Mouse (Mus musculus) midbrain, embryonic 10.5 days (tissue): ENCODE measurements at regions not wholly inside any gene's neighbourhood (a gene's known extent, or its start where the extent isn't known, plus 50 kb on each side); places are given as distances from the start of the nearest gene placed in this dataset.

Experiments
- DNase-seq: peaks from one replicate; pipeline ENCODE4 v3.0.0-alpha.2; 2017; ENCODE audit warnings: low spot score
- H3K27ac ChIP-seq: fragments of 300-500 bp; sonication (generic); replicated peaks from 2 replicates; pipeline ENCODE4 v1.5.1; 2016; ENCODE audit warnings: mild to moderate bottlenecking
- H3K27me3 ChIP-seq: fragments of 300-500 bp; sonication (generic); 2 replicates; pipeline ENCODE4 v1.6.1; 2016; ENCODE audit warnings: low read depth, mild to moderate bottlenecking; ENCODE audit not compliant: poor library complexity, severe bottlenecking
- H3K36me3 ChIP-seq: fragments of 300-500 bp; sonication (generic); 2 replicates; pipeline ENCODE4 v1.6.1; 2016; ENCODE audit warnings: mild to moderate bottlenecking, moderate library complexity
- H3K4me1 ChIP-seq: fragments of 300-500 bp; sonication (generic); 2 replicates; pipeline ENCODE4 v1.6.1; 2016
- H3K4me3 ChIP-seq: fragments of 300-500 bp; sonication (generic); 2 replicates; pipeline ENCODE4 v1.5.1; 2016; ENCODE audit warnings: mild to moderate bottlenecking, moderate library complexity
- H3K9me3 ChIP-seq: fragments of 300-500 bp; sonication (generic); replicated peaks from 2 replicates; pipeline ENCODE4 v1.6.1; 2016; ENCODE audit warnings: mild to moderate bottlenecking
- WGBS: fragments of 180-500 bp; shearing (Covaris S2); methylation state at CpG from one replicate; pipeline ENCODE4 v1.1.7; 2016; 5-methylcytosine and 5-hydroxymethylcytosine counted together

DNA sequence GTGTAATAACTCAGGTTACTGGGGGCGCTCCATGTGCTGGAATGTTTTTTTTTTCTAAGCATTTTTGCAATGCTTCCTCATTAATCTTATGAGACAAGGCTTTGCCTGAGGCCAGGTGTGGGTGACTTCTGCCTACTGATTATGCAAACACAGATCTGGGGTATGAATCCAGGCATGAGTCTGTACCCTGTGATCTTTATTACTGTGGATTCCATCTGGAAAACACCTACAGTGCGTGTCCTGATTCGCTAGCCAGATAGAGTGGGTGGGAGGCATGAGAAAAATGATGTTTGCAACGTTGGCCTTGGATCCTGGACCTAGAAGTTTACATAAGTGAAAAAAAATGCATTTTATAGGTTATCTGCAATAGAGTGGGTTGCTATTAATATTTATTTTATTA is 387.9 kb upstream of the Ube2e3 start:
- H3K27me3 ChIP-seq: no peaks in the 10 kb centered on the region
- H3K4me1 ChIP-seq: no peaks in the 10 kb centered on the region
- no peak overlapping the region for H3K27ac ChIP-seq
- no peaks in the 10 kb centered on the region for H3K9me3 ChIP-seq
- H3K36me3 ChIP-seq: no peaks in the 10 kb centered on the region
- no peak overlapping the region for H3K4me3 ChIP-seq
- no peak for DNase-seq
- 86% methylated on average over 4 of the region's 4 CpGs for WGBS

DNA sequence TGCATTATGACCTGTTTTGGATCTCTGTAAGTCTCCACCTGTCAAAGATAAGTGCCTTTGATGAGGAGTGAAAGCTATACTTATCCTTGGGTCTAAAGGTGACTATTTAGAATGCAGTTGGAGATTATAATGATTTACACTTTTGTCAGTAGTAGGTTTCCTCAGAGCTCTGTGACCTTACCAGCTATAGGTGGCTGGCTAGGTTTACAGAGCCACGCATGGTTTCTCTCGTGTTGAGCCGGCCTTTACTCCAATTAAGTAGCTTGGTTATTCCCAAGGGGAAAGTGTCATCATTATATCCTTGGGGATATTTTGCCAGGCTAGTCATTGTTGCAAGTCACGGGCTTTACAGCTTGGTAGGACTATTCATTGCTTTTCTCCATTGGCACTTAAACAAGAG is 408.5 kb upstream of the Ube2e3 start:
- Histone ChIP-seq H3K27ac (no peak overlapping the region), H3K36me3 (no peaks in the 10 kb centered on the region), H3K9me3 (0 out of 2 replicates have a peak, but pooled peaks cover 4% of the 10 kb centered on the region), H3K4me3 (no peak overlapping the region), H3K4me1 (no peaks in the 10 kb centered on the region), H3K27me3 (no peaks in the 10 kb centered on the region)
- WGBS: 93% methylated on average over 4 of the region's 4 CpGs
- DNase-seq: no peak

- WGBS: 90% methylated on average over 3 of the region's 3 CpGs
- DNase-seq: no peak
- no peak overlapping the region for H3K27ac ChIP-seq
- no peaks in the 10 kb centered on the region for H3K27me3 ChIP-seq
- no peak overlapping the region for H3K4me3 ChIP-seq
- H3K9me3 ChIP-seq: 0 out of 2 replicates have a peak, but pooled peaks cover 4% of the 10 kb centered on the region
- H3K4me1 ChIP-seq: no peaks in the 10 kb centered on the region
- H3K36me3 ChIP-seq: no peaks in the 10 kb centered on the region
Observed at GRCm38 (mm10) chr2:78453411-78453810, 414.5 kb upstream of the Ube2e3 start.

DNA sequence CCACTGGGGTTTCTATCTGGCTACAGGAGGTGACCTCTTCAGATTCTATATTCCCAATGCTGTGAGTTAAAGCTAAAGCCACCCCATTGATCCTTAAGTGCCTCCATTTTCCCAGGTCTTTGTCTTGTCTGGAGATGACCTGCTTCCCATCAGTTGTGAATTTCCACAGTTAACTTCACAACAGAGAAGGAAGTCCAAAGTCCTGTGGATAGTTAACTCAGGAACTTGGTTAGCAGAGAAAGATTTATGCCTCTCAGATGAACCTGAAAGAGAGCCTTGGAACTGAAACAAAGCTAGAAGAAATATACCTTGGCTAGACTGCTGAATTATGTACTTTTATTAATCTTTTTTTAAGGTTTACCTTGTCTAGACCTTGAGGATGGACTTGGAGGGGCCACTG is 431.1 kb upstream of the Ube2e3 start:
- no peak overlapping the region for H3K27ac ChIP-seq
- DNase-seq: no peak
- H3K9me3 ChIP-seq: no peaks in the 10 kb centered on the region
- no peaks in the 10 kb centered on the region for H3K27me3 ChIP-seq
- H3K36me3 ChIP-seq: no peaks in the 10 kb centered on the region
- H3K4me3 ChIP-seq: no peak overlapping the region
- H3K4me1 ChIP-seq: no peaks in the 10 kb centered on the region

- 83% methylated on average over 2 of the region's 2 CpGs for WGBS
- no peak overlapping the region for H3K4me3 ChIP-seq
- H3K27me3 ChIP-seq: no peaks in the 10 kb centered on the region
- H3K9me3 ChIP-seq: no peaks in the 10 kb centered on the region
- H3K4me1 ChIP-seq: no peaks in the 10 kb centered on the region
- no peak for DNase-seq
- no peak overlapping the region for H3K27ac ChIP-seq
- no peaks in the 10 kb centered on the region for H3K36me3 ChIP-seq
Observed at GRCm38 (mm10) chr2:78435071-78435470, 432.9 kb upstream of the Ube2e3 start.

GRCm38 (mm10) chr2:78427659-78428336 is 440.1 kb upstream of the Ube2e3 start:
- H3K36me3 ChIP-seq: no peaks in the 10 kb centered on the region
- no peaks in the 10 kb centered on the region for H3K27me3 ChIP-seq
- no peak overlapping the region for H3K4me3 ChIP-seq
- H3K4me1 ChIP-seq: peaks cover 5% of the 10 kb centered on the region; the same call in 1 of the 2 replicates
- DNase-seq: no peak
- no peaks in the 10 kb centered on the region for H3K9me3 ChIP-seq
- H3K27ac ChIP-seq: no peak overlapping the region

- H3K4me1 ChIP-seq: no peaks in the 10 kb centered on the region
- H3K27ac ChIP-seq: no peak overlapping the region
- no peaks in the 10 kb centered on the region for H3K36me3 ChIP-seq
- no peaks in the 10 kb centered on the region for H3K27me3 ChIP-seq
- no peaks in the 10 kb centered on the region for H3K9me3 ChIP-seq
- 72% methylated on average over 3 of the region's 3 CpGs for WGBS
- no peak overlapping the region for H3K4me3 ChIP-seq
- no peak for DNase-seq
Observed at GRCm38 (mm10) chr2:78418561-78419338, 449.2 kb upstream of the Ube2e3 start.

- no peaks in the 10 kb centered on the region for H3K36me3 ChIP-seq
- no peaks in the 10 kb centered on the region for H3K9me3 ChIP-seq
- no peak for DNase-seq
- 69% methylated on average over 2 of the region's 2 CpGs for WGBS
- H3K4me3 ChIP-seq: no peak overlapping the region
- H3K27ac ChIP-seq: no peak overlapping the region
- no peaks in the 10 kb centered on the region for H3K27me3 ChIP-seq
- no peaks in the 10 kb centered on the region for H3K4me1 ChIP-seq
Observed at GRCm38 (mm10) chr2:78416574-78417109, 451.3 kb upstream of the Ube2e3 start.

- WGBS: 89% methylated on average over 4 of the region's 4 CpGs
- Histone ChIP-seq H3K9me3 (no peaks in the 10 kb centered on the region), H3K4me1 (no peaks in the 10 kb centered on the region), H3K36me3 (no peaks in the 10 kb centered on the region), H3K27ac (no peak overlapping the region), H3K4me3 (no peak overlapping the region), H3K27me3 (no peaks in the 10 kb centered on the region)
- no peak for DNase-seq
Observed at GRCm38 (mm10) chr2:78412985-78413384, 454.9 kb upstream of the Ube2e3 start.

DNA sequence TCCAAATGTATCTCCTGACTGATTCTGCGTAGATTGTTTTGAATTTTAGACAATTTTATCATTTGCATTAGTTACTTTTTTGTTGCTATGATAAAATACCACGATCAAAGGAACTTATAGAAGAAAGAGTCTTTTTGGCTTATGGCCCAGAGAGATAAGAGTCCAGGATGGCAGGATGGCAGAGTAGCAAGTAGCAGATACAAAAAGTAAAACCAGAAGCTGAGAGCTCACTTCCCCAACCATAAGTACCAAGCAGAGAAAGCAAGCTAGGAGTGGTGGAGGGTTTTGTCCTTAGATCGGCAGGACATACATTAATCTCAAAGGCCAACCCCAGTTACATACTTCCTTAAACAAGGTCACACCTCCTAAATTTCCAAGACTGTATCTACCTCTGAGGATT is 457.7 kb upstream of the Cwc22 start:
- Histone ChIP-seq H3K27me3 (no peaks in the 10 kb centered on the region), H3K4me1 (no peaks in the 10 kb centered on the region), H3K9me3 (no peaks in the 10 kb centered on the region), H3K36me3 (no peaks in the 10 kb centered on the region), H3K4me3 (no peak overlapping the region), H3K27ac (no peak overlapping the region)
- WGBS: 88% methylated on average over 3 of the region's 3 CpGs
- no peak for DNase-seq

DNA sequence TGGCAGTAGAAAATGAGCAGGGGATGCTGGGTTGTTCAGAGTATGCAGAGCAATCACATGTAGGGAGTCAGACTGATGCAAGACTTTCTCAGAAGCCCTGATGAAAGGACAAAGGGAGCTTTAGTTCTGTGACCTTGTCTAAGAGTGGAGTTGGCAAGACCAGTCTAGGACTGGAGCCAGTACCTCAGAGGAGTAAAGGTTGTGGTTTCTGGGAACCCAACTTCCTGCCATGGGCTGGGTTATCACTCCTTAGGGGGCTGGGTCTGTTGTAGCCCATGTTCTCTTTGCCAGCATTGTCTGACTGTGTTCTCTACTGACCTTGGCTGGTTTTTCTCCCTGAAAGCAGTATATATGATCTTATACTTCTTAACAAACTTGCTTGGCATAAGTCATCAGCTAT is 453.1 kb upstream of the Cwc22 start:
- Histone ChIP-seq H3K27ac (no peak overlapping the region), H3K9me3 (no peaks in the 10 kb centered on the region), H3K4me1 (no peaks in the 10 kb centered on the region), H3K4me3 (no peak overlapping the region), H3K27me3 (no peaks in the 10 kb centered on the region), H3K36me3 (no peaks in the 10 kb centered on the region)
- no peak for DNase-seq

DNA sequence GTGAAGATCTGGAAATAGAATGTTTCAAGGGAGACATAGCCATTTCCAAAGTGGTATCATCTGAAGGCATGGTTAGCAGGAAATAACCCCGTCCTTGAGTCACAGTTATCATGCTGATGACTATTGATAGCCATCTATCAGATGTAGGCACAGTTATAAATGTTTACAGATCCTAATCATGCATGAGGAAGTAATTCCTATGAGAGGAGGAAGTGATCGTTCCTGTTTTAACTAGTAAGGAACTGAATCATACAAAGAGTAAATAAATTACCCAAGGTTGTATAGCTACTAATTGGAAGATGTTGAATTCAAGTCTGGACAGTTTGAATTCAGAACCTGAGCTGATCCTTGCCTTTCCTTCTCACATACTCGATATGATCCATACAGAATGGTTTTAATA is 450.7 kb upstream of the Cwc22 start:
- H3K9me3 ChIP-seq: no peaks in the 10 kb centered on the region
- 84% methylated on average over 3 of the region's 3 CpGs for WGBS
- H3K36me3 ChIP-seq: no peaks in the 10 kb centered on the region
- H3K27me3 ChIP-seq: no peaks in the 10 kb centered on the region
- H3K4me1 ChIP-seq: peaks cover 7% of the 10 kb centered on the region; the same call in 1 of the 2 replicates
- no peak overlapping the region for H3K27ac ChIP-seq
- no peak overlapping the region for H3K4me3 ChIP-seq
- DNase-seq: no peak

- H3K4me3 ChIP-seq: no peak overlapping the region
- no peaks in the 10 kb centered on the region for H3K27me3 ChIP-seq
- 73% methylated on average over 4 of the region's 4 CpGs for WGBS
- H3K9me3 ChIP-seq: no peaks in the 10 kb centered on the region
- no peak for DNase-seq
- no peaks in the 10 kb centered on the region for H3K36me3 ChIP-seq
- H3K4me1 ChIP-seq: peaks cover 7% of the 10 kb centered on the region; the same call in 1 of the 2 replicates
- no peak overlapping the region for H3K27ac ChIP-seq
Observed at GRCm38 (mm10) chr2:78393090-78393489, 446.9 kb upstream of the Cwc22 start.
